Mouse (Mus musculus): ENCODE results near the gene Pecam1. TPM values are rescaled to one million over a fixed set of nuclear protein-coding genes. Genes with fewer than 3 reads are reported as not detected.
A peak's percentile ranks its signal among the peaks of the same experiment; 100 is the strongest.

Pecam1 gene
- polyA plus RNA-seq, 1 experiment from 2014 or later = 89.5 TPM

GRCm38 (mm10) chr11:106677910-106678591 lies 72.4 kb downstream of the Pecam1 start:
- peak; percentile 31 for TF ChIP-seq CTCF (IDR thresholded peaks at IDR 0.05; ENCODE audit: low read depth)
- ATAC-seq (ENCODE audit: insufficient read depth) (no peak), DNase-seq (peak; percentile 86)
- H3K9me3 ChIP-seq (ENCODE audit: low read depth, low read length) = no peaks in the 10 kb centered on the region
- H3K4me3 ChIP-seq (ENCODE audit: low read depth, low read length) = no peak overlapping the region
- H3K36me3 ChIP-seq (ENCODE audit: insufficient read depth) = peaks cover 3% of the 10 kb centered on the region; the same call in 1 of the 2 replicates
- H3K27ac ChIP-seq (ENCODE audit: low read depth) = no peak overlapping the region
- no peaks in the 10 kb centered on the region for H3K27me3 ChIP-seq (ENCODE audit: insufficient read depth, low read length)
- H3K4me2 ChIP-seq = no peak overlapping the region
- WGBS = 64% methylated on average over 10 of the region's 10 CpGs
- H3K9ac ChIP-seq = no peak overlapping the region
- peaks cover 16% of the 10 kb centered on the region for H3K4me1 ChIP-seq (ENCODE audit: insufficient read depth)

- H3K9me3 ChIP-seq (ENCODE audit: low read depth, low read length) = no peaks in the 10 kb centered on the region
- TF ChIP-seq CTCF (IDR thresholded peaks at IDR 0.05; ENCODE audit: low read depth) = no peak
- no peak overlapping the region for H3K4me2 ChIP-seq
- H3K4me1 ChIP-seq (ENCODE audit: insufficient read depth) = peaks cover 16% of the 10 kb centered on the region
- DNase-seq (no peak), ATAC-seq (ENCODE audit: insufficient read depth) (no peak)
- peaks cover 3% of the 10 kb centered on the region; the same call in 1 of the 2 replicates for H3K36me3 ChIP-seq (ENCODE audit: insufficient read depth)
- H3K27ac ChIP-seq (ENCODE audit: low read depth) = no peak overlapping the region
- 77% methylated on average over 4 of the region's 4 CpGs for WGBS
- no peaks in the 10 kb centered on the region for H3K27me3 ChIP-seq (ENCODE audit: insufficient read depth, low read length)
- no peak overlapping the region for H3K9ac ChIP-seq
- no peak overlapping the region for H3K4me3 ChIP-seq (ENCODE audit: low read depth, low read length)
These were observed 73.1 kb downstream of the Pecam1 start for GRCm38 (mm10) chr11:106677331-106677730.

GRCm38 (mm10) chr11:106675875-106676274 lies 74.6 kb downstream of the Pecam1 start:
- H3K27me3 ChIP-seq (ENCODE audit: insufficient read depth, low read length) = no peaks in the 10 kb centered on the region
- H3K4me3 ChIP-seq (ENCODE audit: low read depth, low read length) = no peak overlapping the region
- peaks cover 16% of the 10 kb centered on the region for H3K4me1 ChIP-seq (ENCODE audit: insufficient read depth)
- WGBS = 62% methylated on average over 5 of the region's 5 CpGs
- ATAC-seq (ENCODE audit: insufficient read depth) (no peak), DNase-seq (no peak)
- TF ChIP-seq CTCF (IDR thresholded peaks at IDR 0.05; ENCODE audit: low read depth) = no peak
- H3K9me3 ChIP-seq (ENCODE audit: low read depth, low read length) = no peaks in the 10 kb centered on the region
- peak overlapping the region; percentile 60 for H3K27ac ChIP-seq (ENCODE audit: low read depth)
- H3K4me2 ChIP-seq = no peak overlapping the region
- no peak overlapping the region for H3K9ac ChIP-seq
- H3K36me3 ChIP-seq (ENCODE audit: insufficient read depth) = peaks cover 3% of the 10 kb centered on the region; the same call in 1 of the 2 replicates

- no peak for ATAC-seq (ENCODE audit: insufficient read depth)
- peak overlapping the region; percentile 60 for H3K27ac ChIP-seq (ENCODE audit: low read depth)
- peak overlapping the region; percentile 51 for H3K4me2 ChIP-seq
- no peak overlapping the region for H3K9ac ChIP-seq
- H3K4me1 ChIP-seq (ENCODE audit: insufficient read depth) = peaks cover 16% of the 10 kb centered on the region
- H3K9me3 ChIP-seq (ENCODE audit: low read depth, low read length) = no peaks in the 10 kb centered on the region
- no peak for TF ChIP-seq CTCF (IDR thresholded peaks at IDR 0.05; ENCODE audit: low read depth)
- peaks cover 3% of the 10 kb centered on the region; the same call in 1 of the 2 replicates for H3K36me3 ChIP-seq (ENCODE audit: insufficient read depth)
- H3K4me3 ChIP-seq (ENCODE audit: low read depth, low read length) = no peak overlapping the region
- WGBS = 50% methylated on average over 10 of the region's 10 CpGs
- no peaks in the 10 kb centered on the region for H3K27me3 ChIP-seq (ENCODE audit: insufficient read depth, low read length)
- peak; percentile 55 for DNase-seq
These were observed 75.2 kb downstream of the Pecam1 start for GRCm38 (mm10) chr11:106675201-106675726.

GRCm38 (mm10) chr11:106674612-106675153 lies 75.7 kb downstream of the Pecam1 start:
- Histone ChIP-seq H3K4me2 (peak overlapping the region; percentile 51), H3K27ac (ENCODE audit: low read depth) (peak overlapping the region; percentile 60), H3K4me1 (ENCODE audit: insufficient read depth) (peaks cover 18% of the 10 kb centered on the region), H3K9me3 (ENCODE audit: low read depth, low read length) (no peaks in the 10 kb centered on the region), H3K9ac (peak overlapping the region; percentile 20; the same call in 1 of the 2 replicates), H3K27me3 (ENCODE audit: insufficient read depth, low read length) (no peaks in the 10 kb centered on the region), H3K36me3 (ENCODE audit: insufficient read depth) (peaks cover 3% of the 10 kb centered on the region; the same call in 1 of the 2 replicates), H3K4me3 (ENCODE audit: low read depth, low read length) (peak overlapping the region; percentile 12; the same call in 1 of the 2 replicates)
- ATAC-seq (ENCODE audit: insufficient read depth) (peak; percentile 85), DNase-seq (peak; percentile 88)
- 2% methylated on average over 9 of the region's 9 CpGs for WGBS
- TF ChIP-seq CTCF (IDR thresholded peaks at IDR 0.05; ENCODE audit: low read depth) = no peak

- Histone ChIP-seq H3K36me3 (ENCODE audit: insufficient read depth) (peaks cover 3% of the 10 kb centered on the region; the same call in 1 of the 2 replicates), H3K27me3 (ENCODE audit: insufficient read depth, low read length) (no peaks in the 10 kb centered on the region), H3K9me3 (ENCODE audit: low read depth, low read length) (no peaks in the 10 kb centered on the region), H3K4me3 (ENCODE audit: low read depth, low read length) (no peak overlapping the region), H3K4me1 (ENCODE audit: insufficient read depth) (peaks cover 20% of the 10 kb centered on the region), H3K9ac (no peak overlapping the region), H3K4me2 (peak overlapping the region; percentile 51), H3K27ac (ENCODE audit: low read depth) (peak overlapping the region; percentile 60)
- DNase-seq = peak; percentile 35
- TF ChIP-seq CTCF (IDR thresholded peaks at IDR 0.05; ENCODE audit: low read depth) = no peak
- WGBS = 56% methylated on average over 8 of the region's 8 CpGs
- ATAC-seq (ENCODE audit: insufficient read depth) = no peak
These were observed 76.5 kb downstream of the Pecam1 start for GRCm38 (mm10) chr11:106673727-106674611.

All from lung, embryonic 14.5 days (tissue).